Mouse (Mus musculus) lung, postnatal 25 days (tissue): ENCODE measurements around the gene Rap1gds1.
A peak's percentile ranks its signal among the peaks of the same experiment; 100 is the strongest.

Experiments used
- DNase-seq: peaks from one replicate; pipeline ENCODE4 v3.0.0; 2022; ENCODE audit warnings: low spot score

The Rap1gds1 gene

GRCm38 (mm10) chr3:138880999-138881724, 193.8 kb downstream of the Rap1gds1 start:
- no peak for DNase-seq

GRCm38 (mm10) chr3:138877741-138878140, 197.3 kb downstream of the Rap1gds1 start:
- no peak for DNase-seq

- DNase-seq = peak; percentile 58
Observed at GRCm38 (mm10) chr3:138876931-138877361, 198.1 kb downstream of the Rap1gds1 start.

- DNase-seq = no peak
Observed at GRCm38 (mm10) chr3:138876418-138876817, 198.6 kb downstream of the Rap1gds1 start.

GRCm38 (mm10) chr3:138875936-138876335, 199.1 kb downstream of the Rap1gds1 start:
- no peak for DNase-seq
